Mouse (Mus musculus) thymus, postnatal 25 days (tissue): ENCODE measurements around the gene Dennd2d.
A peak's percentile ranks its signal among the peaks of the same experiment; 100 is the strongest.

Experiments used
- DNase-seq: peaks from one replicate; pipeline ENCODE4 v3.0.0; 2022

Dennd2d gene

GRCm38 (mm10) chr3:106496045-106496721, 14.0 kb downstream of the Dennd2d start:
- DNase-seq, result no peak

DNA sequence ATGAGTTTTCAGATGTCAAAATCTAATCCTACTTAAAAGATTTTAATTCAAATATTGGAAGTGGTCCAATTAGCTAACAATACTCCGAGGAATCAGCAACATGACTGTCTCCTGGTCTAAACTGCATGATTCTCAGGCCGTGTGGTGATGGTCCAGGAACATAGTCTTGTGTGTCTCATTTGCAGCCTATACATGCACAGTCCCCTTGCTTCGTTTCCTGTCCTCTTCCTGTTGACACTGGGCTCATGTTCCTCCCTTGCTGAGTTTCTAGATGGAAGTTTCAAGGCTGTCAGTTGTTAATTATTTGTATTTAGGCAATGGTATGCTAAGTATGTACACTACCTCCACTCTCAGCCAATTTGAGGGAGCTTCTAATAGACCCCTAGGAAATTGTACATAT, 14.8 kb downstream of the Dennd2d start:
- DNase-seq, result no peak

GRCm38 (mm10) chr3:106500510-106500909, 18.3 kb downstream of the Dennd2d start:
- no peak for DNase-seq

- DNase-seq, result no peak
These were observed 20.7 kb downstream of the Dennd2d start for GRCm38 (mm10) chr3:106502892-106503291.

GRCm38 (mm10) chr3:106510669-106511068, 28.5 kb downstream of the Dennd2d start:
- DNase-seq, result no peak

GRCm38 (mm10) chr3:106515016-106515415, 32.8 kb downstream of the Dennd2d start:
- DNase-seq, result no peak

GRCm38 (mm10) chr3:106522730-106523129, 40.5 kb downstream of the Dennd2d start:
- DNase-seq, result no peak

DNA sequence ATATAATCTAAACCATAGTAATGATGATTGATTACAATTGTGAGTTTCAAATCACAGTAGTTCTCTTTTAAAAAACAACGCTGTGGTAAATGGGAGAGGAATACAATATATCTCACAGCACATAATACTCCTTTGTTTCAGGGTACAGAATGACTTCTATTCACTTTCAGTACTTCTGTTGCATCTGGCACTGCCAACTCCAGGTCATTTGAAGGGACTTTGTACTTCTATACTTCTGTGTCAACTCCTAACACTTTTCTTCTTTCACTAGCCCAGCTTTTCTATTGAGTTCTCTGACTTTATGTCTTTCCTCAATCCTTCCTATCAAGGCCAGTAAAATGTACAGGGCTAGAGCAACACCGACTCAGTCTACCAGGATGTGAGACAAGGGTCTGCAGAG, 44.2 kb downstream of the Dennd2d start:
- DNase-seq, result no peak

- no peak for DNase-seq
These were observed 45.8 kb downstream of the Dennd2d start for GRCm38 (mm10) chr3:106528032-106528431.

DNA sequence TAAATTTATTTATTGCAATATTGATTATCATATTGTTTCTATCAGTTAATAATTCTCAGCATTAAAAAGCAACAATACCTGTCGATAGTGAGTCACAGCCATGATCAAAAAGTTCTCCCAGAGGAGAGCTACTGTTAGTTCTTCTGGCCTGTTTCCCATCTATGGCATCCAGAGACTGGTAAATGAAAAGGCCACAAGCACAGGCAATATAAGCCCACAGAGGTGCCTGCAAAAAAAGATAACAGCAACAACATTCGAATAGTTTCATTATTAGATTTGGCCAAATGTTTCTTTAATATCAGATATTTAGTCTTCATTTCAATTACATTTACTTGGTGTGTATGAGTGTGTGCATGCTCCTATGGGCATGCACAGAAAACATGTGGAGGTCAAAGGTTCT, 51.1 kb downstream of the Dennd2d start:
- no peak for DNase-seq

GRCm38 (mm10) chr3:106544721-106545316, 62.6 kb downstream of the Dennd2d start:
- no peak for DNase-seq

DNA sequence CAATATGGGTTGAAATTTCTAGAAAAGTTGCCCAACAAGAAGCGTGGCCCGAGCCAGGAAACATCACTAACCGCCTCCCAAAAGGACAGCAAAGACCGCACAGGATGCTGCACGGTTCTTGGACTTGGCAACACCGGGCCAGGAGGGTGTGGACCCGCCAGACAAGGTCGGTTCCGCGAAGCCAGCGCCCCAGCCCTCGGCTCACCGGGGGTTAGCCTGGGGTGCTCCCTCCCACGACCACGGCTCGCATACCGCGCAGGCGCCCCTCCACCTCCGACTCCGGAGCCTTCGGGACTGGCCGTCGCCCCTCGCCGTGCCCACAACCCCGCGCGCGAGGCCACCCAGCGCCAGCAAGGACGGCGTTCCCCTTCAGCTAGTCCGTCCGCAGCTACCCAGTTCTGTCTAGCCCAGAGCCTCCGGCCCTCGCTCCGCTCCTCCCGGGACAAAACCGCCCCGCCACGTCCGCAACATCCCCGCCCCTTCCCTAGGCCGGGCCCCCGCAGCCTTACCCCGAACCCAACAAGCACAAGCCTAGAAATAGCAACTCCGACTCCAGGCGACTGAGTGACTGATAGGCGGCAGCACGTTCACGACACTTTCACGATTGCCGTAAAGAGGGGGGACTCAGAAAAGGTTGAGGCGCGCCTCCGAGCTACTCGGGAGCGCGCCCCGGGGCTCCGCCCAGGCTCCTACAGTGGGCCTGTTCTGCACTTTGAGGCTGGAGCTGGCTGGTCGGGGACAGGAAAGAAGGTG, 65.1 kb downstream of the Dennd2d start, which contains the start of the genes Dram2 and Cept1:
Gene Dram2, plus strand, starts transcription at position 628 of the 753 bp plus-strand sequence.
Gene Cept1, minus strand, starts transcription at position 632 of the 753 bp plus-strand sequence.
- peak; percentile 91 for DNase-seq

GRCm38 (mm10) chr3:106547924-106548539, 65.8 kb downstream of the Dennd2d start:
- no peak for DNase-seq

GRCm38 (mm10) chr3:106548971-106549370, 66.8 kb downstream of the Dennd2d start:
- DNase-seq, result no peak
